Mouse (Mus musculus): Measurements from ENCODE around the gene Mcm10. TPM values are rescaled to one million over a fixed set of nuclear protein-coding genes. Genes with fewer than 3 reads are reported as not detected.

Mcm10 gene
- polyA plus RNA-seq, 1 experiment from 2014 or later = 34.4 TPM

- H3K27me3 ChIP-seq (ENCODE audit: control insufficient read depth, insufficient read depth, low read length) = no peaks in the 10 kb centered on the region
- H3K4me1 ChIP-seq (replicated peaks; ENCODE audit: control insufficient read depth, insufficient read depth, low read length) = no peaks in the 10 kb centered on the region
- no peak overlapping the region for H3K4me2 ChIP-seq (replicated peaks; ENCODE audit: low read depth, low read length)
- ATAC-seq (ENCODE audit: low FRiP score) (no peak), DNase-seq (ENCODE audit: low spot score) (no peak)
- no peak overlapping the region for H3K27ac ChIP-seq (ENCODE audit: low read depth, low read length)
- H3K36me3 ChIP-seq (ENCODE audit: control insufficient read depth, insufficient read depth, low read length) = peaks cover 9% of the 10 kb centered on the region
- H3K9ac ChIP-seq (ENCODE audit: low read depth, low read length) = no peak overlapping the region
- no peak overlapping the region for H3K4me3 ChIP-seq (ENCODE audit: low read depth, low read length)
- WGBS = 82% methylated on average over 3 of the region's 3 CpGs
- no peaks in the 10 kb centered on the region for H3K9me3 ChIP-seq (ENCODE audit: control insufficient read depth, low read length)
Observed at GRCm38 (mm10) chr2:4998905-4999304, 13.7 kb downstream of the Mcm10 start.

DNA sequence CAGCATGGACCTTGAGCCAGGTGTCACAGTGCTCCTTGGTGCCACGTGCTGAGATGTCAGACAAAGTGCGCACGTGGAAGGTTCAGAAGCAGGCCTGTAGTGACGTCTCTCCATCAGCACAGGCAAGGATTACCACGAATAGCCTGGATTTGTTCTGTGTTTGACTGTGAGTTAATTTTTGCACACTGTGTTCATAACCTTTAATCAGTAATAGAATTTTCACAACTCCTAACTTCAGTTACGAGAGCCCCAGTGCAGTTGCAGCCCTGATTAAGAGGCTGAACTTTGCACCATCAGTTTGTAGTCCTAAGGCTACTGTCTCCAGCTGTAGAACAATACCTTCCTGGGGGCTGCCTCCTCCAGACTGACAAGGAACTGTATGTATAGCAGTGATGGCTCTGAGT, 16.2 kb downstream of the Mcm10 start:
- DNase-seq (ENCODE audit: low spot score) (no peak), ATAC-seq (ENCODE audit: low FRiP score) (no peak)
- peaks cover 9% of the 10 kb centered on the region for H3K36me3 ChIP-seq (ENCODE audit: control insufficient read depth, insufficient read depth, low read length)
- H3K4me2 ChIP-seq (replicated peaks; ENCODE audit: low read depth, low read length) = no peak overlapping the region
- no peaks in the 10 kb centered on the region for H3K4me1 ChIP-seq (replicated peaks; ENCODE audit: control insufficient read depth, insufficient read depth, low read length)
- 95% methylated on average over 6 of the region's 6 CpGs for WGBS
- H3K27ac ChIP-seq (ENCODE audit: low read depth, low read length) = no peak overlapping the region
- no peaks in the 10 kb centered on the region for H3K9me3 ChIP-seq (ENCODE audit: control insufficient read depth, low read length)
- H3K4me3 ChIP-seq (ENCODE audit: low read depth, low read length) = no peak overlapping the region
- no peaks in the 10 kb centered on the region for H3K27me3 ChIP-seq (ENCODE audit: control insufficient read depth, insufficient read depth, low read length)
- no peak overlapping the region for H3K9ac ChIP-seq (ENCODE audit: low read depth, low read length)

DNA sequence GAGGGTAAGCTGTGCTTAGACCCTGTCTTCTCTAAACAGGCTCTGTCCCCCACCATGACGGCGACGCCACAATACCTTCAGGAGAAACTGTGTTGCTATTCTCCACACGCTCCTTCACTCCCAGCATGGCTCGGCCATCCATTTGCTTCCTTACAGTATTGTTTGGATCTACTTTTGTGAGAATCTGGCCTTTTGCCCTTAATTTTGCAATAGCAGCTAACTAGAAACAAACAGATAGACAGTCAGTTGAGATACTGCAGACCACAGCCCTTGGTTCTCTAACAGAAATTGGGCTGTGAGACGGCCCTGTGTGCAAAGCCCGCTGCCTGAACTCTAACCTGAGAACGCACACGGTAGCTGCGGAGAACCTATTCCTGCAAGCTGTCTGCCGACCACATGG, 16.9 kb downstream of the Mcm10 start:
- H3K36me3 ChIP-seq (ENCODE audit: control insufficient read depth, insufficient read depth, low read length) = peaks cover 5% of the 10 kb centered on the region
- H3K27me3 ChIP-seq (ENCODE audit: control insufficient read depth, insufficient read depth, low read length) = no peaks in the 10 kb centered on the region
- no peaks in the 10 kb centered on the region for H3K9me3 ChIP-seq (ENCODE audit: control insufficient read depth, low read length)
- no peak overlapping the region for H3K9ac ChIP-seq (ENCODE audit: low read depth, low read length)
- no peak overlapping the region for H3K27ac ChIP-seq (ENCODE audit: low read depth, low read length)
- WGBS = 94% methylated on average over 11 of the region's 11 CpGs
- no peaks in the 10 kb centered on the region for H3K4me1 ChIP-seq (replicated peaks; ENCODE audit: control insufficient read depth, insufficient read depth, low read length)
- ATAC-seq (ENCODE audit: low FRiP score) = no peak
- H3K4me3 ChIP-seq (ENCODE audit: low read depth, low read length) = no peak overlapping the region
- no peak for DNase-seq (ENCODE audit: low spot score)
- no peak overlapping the region for H3K4me2 ChIP-seq (replicated peaks; ENCODE audit: low read depth, low read length)

- DNase-seq (ENCODE audit: low spot score) (no peak), ATAC-seq (ENCODE audit: low FRiP score) (no peak)
- Histone ChIP-seq H3K9ac (ENCODE audit: low read depth, low read length) (no peak overlapping the region), H3K27me3 (ENCODE audit: control insufficient read depth, insufficient read depth, low read length) (no peaks in the 10 kb centered on the region), H3K9me3 (ENCODE audit: control insufficient read depth, low read length) (no peaks in the 10 kb centered on the region), H3K27ac (ENCODE audit: low read depth, low read length) (no peak overlapping the region), H3K4me1 (replicated peaks; ENCODE audit: control insufficient read depth, insufficient read depth, low read length) (no peaks in the 10 kb centered on the region), H3K4me2 (replicated peaks; ENCODE audit: low read depth, low read length) (no peak overlapping the region), H3K36me3 (ENCODE audit: control insufficient read depth, insufficient read depth, low read length) (peaks cover 3% of the 10 kb centered on the region; the same call in 1 of the 2 replicates), H3K4me3 (ENCODE audit: low read depth, low read length) (no peak overlapping the region)
- 82% methylated on average over 4 of the region's 4 CpGs for WGBS
Observed at GRCm38 (mm10) chr2:4994436-4994835, 18.2 kb downstream of the Mcm10 start.

DNA sequence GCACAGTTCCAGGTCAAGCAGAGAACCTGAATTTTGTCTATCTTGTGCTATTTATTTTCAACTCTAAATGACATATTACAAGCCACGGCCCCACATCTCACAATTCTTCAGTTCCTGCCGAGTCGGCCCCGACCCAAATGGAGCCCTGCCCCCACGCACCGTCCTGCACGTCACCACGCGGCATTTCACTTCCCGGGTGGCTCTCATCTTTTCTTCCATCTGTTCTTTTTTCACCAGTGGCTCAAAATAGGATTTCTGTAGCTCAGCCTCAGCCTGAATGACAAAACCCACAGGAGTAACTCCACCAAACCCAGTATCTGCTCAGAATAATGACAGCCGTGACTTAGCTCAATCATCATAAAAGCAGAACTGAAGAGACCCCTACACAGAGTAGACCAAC, 19.0 kb downstream of the Mcm10 start:
- H3K36me3 ChIP-seq (ENCODE audit: control insufficient read depth, insufficient read depth, low read length) = peaks cover 3% of the 10 kb centered on the region; the same call in 1 of the 2 replicates
- no peak overlapping the region for H3K27ac ChIP-seq (ENCODE audit: low read depth, low read length)
- H3K4me1 ChIP-seq (replicated peaks; ENCODE audit: control insufficient read depth, insufficient read depth, low read length) = no peaks in the 10 kb centered on the region
- DNase-seq (ENCODE audit: low spot score) (no peak), ATAC-seq (ENCODE audit: low FRiP score) (no peak)
- no peak overlapping the region for H3K4me3 ChIP-seq (ENCODE audit: low read depth, low read length)
- WGBS = 95% methylated on average over 11 of the region's 11 CpGs
- H3K27me3 ChIP-seq (ENCODE audit: control insufficient read depth, insufficient read depth, low read length) = no peaks in the 10 kb centered on the region
- no peak overlapping the region for H3K4me2 ChIP-seq (replicated peaks; ENCODE audit: low read depth, low read length)
- H3K9ac ChIP-seq (ENCODE audit: low read depth, low read length) = no peak overlapping the region
- H3K9me3 ChIP-seq (ENCODE audit: control insufficient read depth, low read length) = no peaks in the 10 kb centered on the region

- DNase-seq (ENCODE audit: low spot score) = no peak
- Histone ChIP-seq H3K9ac (ENCODE audit: low read depth, low read length) (no peak overlapping the region), H3K4me3 (ENCODE audit: low read depth, low read length) (no peak overlapping the region), H3K27me3 (ENCODE audit: control insufficient read depth, insufficient read depth, low read length) (no peaks in the 10 kb centered on the region), H3K9me3 (ENCODE audit: control insufficient read depth, low read length) (no peaks in the 10 kb centered on the region), H3K27ac (ENCODE audit: low read depth, low read length) (no peak overlapping the region), H3K4me1 (replicated peaks; ENCODE audit: control insufficient read depth, insufficient read depth, low read length) (no peaks in the 10 kb centered on the region), H3K36me3 (ENCODE audit: control insufficient read depth, insufficient read depth, low read length) (no peaks in the 10 kb centered on the region), H3K4me2 (replicated peaks; ENCODE audit: low read depth, low read length) (no peak overlapping the region)
- no peak for ATAC-seq (ENCODE audit: low FRiP score)
- 81% methylated on average over 11 of the region's 11 CpGs for WGBS
Observed at GRCm38 (mm10) chr2:4988826-4989424, 23.7 kb downstream of the Mcm10 start.

GRCm38 (mm10) chr2:4987388-4988180, 25.0 kb downstream of the Mcm10 start:
- H3K4me3 ChIP-seq (ENCODE audit: low read depth, low read length) = no peak overlapping the region
- no peak overlapping the region for H3K9ac ChIP-seq (ENCODE audit: low read depth, low read length)
- ATAC-seq (ENCODE audit: low FRiP score) = no peak
- WGBS = 85% methylated on average over 8 of the region's 8 CpGs
- no peak overlapping the region for H3K27ac ChIP-seq (ENCODE audit: low read depth, low read length)
- no peaks in the 10 kb centered on the region for H3K4me1 ChIP-seq (replicated peaks; ENCODE audit: control insufficient read depth, insufficient read depth, low read length)
- H3K27me3 ChIP-seq (ENCODE audit: control insufficient read depth, insufficient read depth, low read length) = no peaks in the 10 kb centered on the region
- no peaks in the 10 kb centered on the region for H3K9me3 ChIP-seq (ENCODE audit: control insufficient read depth, low read length)
- H3K36me3 ChIP-seq (ENCODE audit: control insufficient read depth, insufficient read depth, low read length) = no peaks in the 10 kb centered on the region
- no peak for DNase-seq (ENCODE audit: low spot score)
- no peak overlapping the region for H3K4me2 ChIP-seq (replicated peaks; ENCODE audit: low read depth, low read length)

GRCm38 (mm10) chr2:4986798-4987197, 25.8 kb downstream of the Mcm10 start:
- DNase-seq (ENCODE audit: low spot score) (no peak), ATAC-seq (ENCODE audit: low FRiP score) (no peak)
- Histone ChIP-seq H3K4me2 (replicated peaks; ENCODE audit: low read depth, low read length) (no peak overlapping the region), H3K9me3 (ENCODE audit: control insufficient read depth, low read length) (no peaks in the 10 kb centered on the region), H3K27me3 (ENCODE audit: control insufficient read depth, insufficient read depth, low read length) (no peaks in the 10 kb centered on the region), H3K36me3 (ENCODE audit: control insufficient read depth, insufficient read depth, low read length) (no peaks in the 10 kb centered on the region), H3K9ac (ENCODE audit: low read depth, low read length) (no peak overlapping the region), H3K27ac (ENCODE audit: low read depth, low read length) (no peak overlapping the region), H3K4me1 (replicated peaks; ENCODE audit: control insufficient read depth, insufficient read depth, low read length) (no peaks in the 10 kb centered on the region), H3K4me3 (ENCODE audit: low read depth, low read length) (no peak overlapping the region)
- 87% methylated on average over 4 of the region's 4 CpGs for WGBS

DNA sequence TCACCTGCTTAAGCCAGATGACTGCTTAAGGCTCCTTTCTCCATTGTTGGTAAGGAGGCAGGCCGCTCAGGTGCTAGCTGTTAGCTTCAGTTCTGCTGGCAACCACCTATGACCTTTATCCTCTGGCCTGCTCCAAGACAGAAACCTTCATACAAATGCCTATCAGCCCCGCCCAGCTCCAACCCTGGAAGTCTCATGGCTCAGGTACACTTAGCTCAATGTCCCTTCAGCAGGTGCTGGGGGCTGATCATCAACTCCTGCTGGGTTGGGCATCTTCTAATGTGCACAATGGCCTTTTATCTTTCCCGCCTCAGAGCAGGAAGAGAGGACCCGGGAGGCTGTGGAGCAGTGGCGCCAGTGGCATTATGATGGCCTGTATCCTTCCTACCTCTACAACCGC, 27.6 kb downstream of the Mcm10 start:
- Histone ChIP-seq H3K9ac (ENCODE audit: low read depth, low read length) (no peak overlapping the region), H3K4me1 (replicated peaks; ENCODE audit: control insufficient read depth, insufficient read depth, low read length) (no peaks in the 10 kb centered on the region), H3K27ac (ENCODE audit: low read depth, low read length) (no peak overlapping the region), H3K4me2 (replicated peaks; ENCODE audit: low read depth, low read length) (no peak overlapping the region), H3K4me3 (ENCODE audit: low read depth, low read length) (no peak overlapping the region), H3K27me3 (ENCODE audit: control insufficient read depth, insufficient read depth, low read length) (no peaks in the 10 kb centered on the region), H3K9me3 (ENCODE audit: control insufficient read depth, low read length) (no peaks in the 10 kb centered on the region), H3K36me3 (ENCODE audit: control insufficient read depth, insufficient read depth, low read length) (no peaks in the 10 kb centered on the region)
- 84% methylated on average over 6 of the region's 6 CpGs for WGBS
- DNase-seq (ENCODE audit: low spot score) (no peak), ATAC-seq (ENCODE audit: low FRiP score) (no peak)
